Mouse (Mus musculus): ENCODE data around the gene Cpxm2. TPM values are rescaled to one million over a fixed set of nuclear protein-coding genes. Genes with fewer than 3 reads are reported as not detected.

The Cpxm2 gene
- total and polyA plus RNA-seq, 3 experiments = not detected

DNA sequence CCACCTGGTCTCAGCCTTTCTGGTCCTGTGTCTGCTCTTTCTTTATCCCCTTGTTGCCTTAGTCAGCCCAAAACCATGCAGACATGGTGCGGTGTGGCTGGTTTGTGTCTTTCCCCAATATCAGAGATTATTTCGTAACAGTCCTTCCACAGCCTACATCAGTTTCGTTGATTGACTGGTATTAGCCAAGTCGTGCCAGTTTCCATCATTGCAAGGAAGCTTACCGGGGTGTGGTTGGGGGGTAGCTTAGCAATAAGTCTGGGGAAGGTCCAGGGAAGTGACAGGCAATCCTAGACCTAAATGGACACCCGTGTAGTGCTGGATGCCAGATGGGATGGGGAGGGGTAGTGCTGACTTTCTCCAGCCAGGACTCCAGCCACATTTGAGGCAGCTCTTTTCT lies 128.9 kb downstream of the Cpxm2 start:
- DNase-seq (ENCODE audit: extremely low read depth) = no peak
- no peak overlapping the region for H3K4me3 ChIP-seq (replicated peaks in 1 of 3; ENCODE audit: low read depth in 2 of 3, low read length in 2 of 3, poor library complexity in 1 of 3)
- TF ChIP-seq MXI1 (IDR thresholded peaks at IDR 0.05; ENCODE audit: low read depth, low read length) = no peak
- peaks cover 71% of the 10 kb centered on the region for H3K27me3 ChIP-seq (replicated peaks)
- H3K4me2 ChIP-seq (ENCODE audit: insufficient read depth, low read depth, poor library complexity, severe bottlenecking) = no peak overlapping the region
- no peaks in the 10 kb centered on the region for H3K79me2 ChIP-seq (replicated peaks; ENCODE audit: control insufficient read depth, extremely low read depth, insufficient read depth, poor library complexity, severe bottlenecking)
- in situ Hi-C loops (cut with MboI; ENCODE audit: low pct_ligation_motif_present, low pct_unique_long_range_greater_than_20kb, low sequenced_read_pairs) = no loop called here
- H3K9me3 ChIP-seq (replicated peaks; ENCODE audit: low read length) = no peaks in the 10 kb centered on the region
- H3K27ac ChIP-seq (ENCODE audit: insufficient read depth, low read depth) = no peak overlapping the region
- no peaks in the 10 kb centered on the region for H3K36me3 ChIP-seq (replicated peaks in 1 of 2; ENCODE audit: control insufficient read depth in 1 of 2, insufficient read depth in 1 of 2, low read length in 1 of 2)
- dilution Hi-C loops (cut with MboI; ENCODE audit: extremely low pct_ligation_motif_present, extremely low pct_unique_long_range_greater_than_20kb, low sequenced_read_pairs) = no loop called here
- no peaks in the 10 kb centered on the region for H3K4me1 ChIP-seq (ENCODE audit: control insufficient read depth in 1 of 2, insufficient read depth in 2 of 2)
- H3K9ac ChIP-seq (ENCODE audit: insufficient read depth, low read depth) = no peak overlapping the region

GRCm38 (mm10) chr7:132015933-132016332 lies 138.6 kb downstream of the Cpxm2 start:
- Histone ChIP-seq H3K4me3 (replicated peaks in 1 of 3; ENCODE audit: low read depth in 2 of 3, low read length in 2 of 3, poor library complexity in 1 of 3) (no peak overlapping the region), H3K4me2 (ENCODE audit: insufficient read depth, low read depth, poor library complexity, severe bottlenecking) (no peak overlapping the region), H3K27me3 (replicated peaks) (peaks cover 62% of the 10 kb centered on the region), H3K79me2 (replicated peaks; ENCODE audit: control insufficient read depth, extremely low read depth, insufficient read depth, poor library complexity, severe bottlenecking) (no peaks in the 10 kb centered on the region), H3K4me1 (ENCODE audit: control insufficient read depth in 1 of 2, insufficient read depth in 2 of 2) (no peaks in the 10 kb centered on the region), H3K27ac (ENCODE audit: insufficient read depth, low read depth) (no peak overlapping the region), H3K9me3 (replicated peaks; ENCODE audit: low read length) (peaks cover 4% of the 10 kb centered on the region), H3K36me3 (replicated peaks in 1 of 2; ENCODE audit: control insufficient read depth in 1 of 2, insufficient read depth in 1 of 2, low read length in 1 of 2) (no peaks in the 10 kb centered on the region), H3K9ac (ENCODE audit: insufficient read depth, low read depth) (no peak overlapping the region)
- dilution Hi-C loops (cut with MboI; ENCODE audit: extremely low pct_ligation_motif_present, extremely low pct_unique_long_range_greater_than_20kb, low sequenced_read_pairs) = no loop called here
- TF ChIP-seq MAZ (IDR thresholded peaks at IDR 0.05; ENCODE audit: low read depth, low read length) = no peak
- TF ChIP-seq NRF1 (IDR thresholded peaks at IDR 0.05; ENCODE audit: low read depth, low read length) = no peak
- TF ChIP-seq MAX (IDR thresholded peaks at IDR 0.05; ENCODE audit: low read length) = no peak
- TF ChIP-seq USF1 (IDR thresholded peaks at IDR 0.05; ENCODE audit: low read depth, low read length) = no peak
- no peak for TF ChIP-seq IRF4 (IDR thresholded peaks at IDR 0.05; ENCODE audit: low read depth, low read length)
- TF ChIP-seq CHD2 (IDR thresholded peaks at IDR 0.05; ENCODE audit: low read length) = no peak
- TF ChIP-seq USF2 (conservative IDR thresholded peaks at IDR 0.05; ENCODE audit: low read depth, low read length) = no peak
- no peak for TF ChIP-seq POLR2AphosphoS2 (IDR thresholded peaks at IDR 0.05; ENCODE audit: low read depth, low read length)
- no peak for TF ChIP-seq ZKSCAN1 (IDR thresholded peaks at IDR 0.05; ENCODE audit: borderline replicate concordance, low read depth, low read length)
- no peak for TF ChIP-seq ZNF384 (IDR thresholded peaks at IDR 0.05; ENCODE audit: low read depth, low read length)
- no peak for TF ChIP-seq GABPA (IDR thresholded peaks at IDR 0.05; ENCODE audit: insufficient replicate concordance, low read depth, low read length)
- TF ChIP-seq POLR2A (IDR thresholded peaks at IDR 0.05; ENCODE audit: low read depth, low read length) = no peak
- no peak for TF ChIP-seq JUND (conservative IDR thresholded peaks at IDR 0.05; ENCODE audit: low read depth, low read length)
- no peak for TF ChIP-seq MAFK (IDR thresholded peaks at IDR 0.05; ENCODE audit: insufficient replicate concordance, low read length)
- no peak for TF ChIP-seq PAX5 (IDR thresholded peaks at IDR 0.05; ENCODE audit: low read length)
- no peak for TF ChIP-seq MEF2A (IDR thresholded peaks at IDR 0.05; ENCODE audit: borderline replicate concordance, low read depth, low read length)
- TF ChIP-seq ZMIZ1 (IDR thresholded peaks at IDR 0.05; ENCODE audit: low read depth, low read length) = no peak
- no peak for TF ChIP-seq UBTF (IDR thresholded peaks at IDR 0.05; ENCODE audit: low read depth, low read length)
- no peak for TF ChIP-seq E2F4 (IDR thresholded peaks at IDR 0.05; ENCODE audit: insufficient replicate concordance, low read depth, low read length)
- no peak for TF ChIP-seq RAD21 (IDR thresholded peaks at IDR 0.05; ENCODE audit: low read depth, low read length)
- DNase-seq (ENCODE audit: extremely low read depth) = no peak
- in situ Hi-C loops (cut with MboI; ENCODE audit: low pct_ligation_motif_present, low pct_unique_long_range_greater_than_20kb, low sequenced_read_pairs) = no loop called here
